Mouse (Mus musculus) intestine, embryonic 16.5 days (tissue): ENCODE measurements around the gene Psapl1. TPM values are rescaled to one million over a fixed set of nuclear protein-coding genes. Genes with fewer than 3 reads are reported as not detected.

Experiments
- ATAC-seq: fragments of 200-750 bp; cut with Nextera tagmentation; 2 replicates; pipeline ENCODE4 v1.8.0; 2017; ENCODE audit warnings: moderate TSS enrichment, moderate library complexity
- H3K27ac ChIP-seq: fragments of 300-500 bp; sonication (generic); 2 replicates; pipeline ENCODE4 v1.5.1; 2014; ENCODE audit warnings: mild to moderate bottlenecking, low read length
- H3K27me3 ChIP-seq: fragments of 300-500 bp; sonication (generic); replicated peaks from 2 replicates; pipeline ENCODE4 v1.6.1; 2014; ENCODE audit warnings: low read length, control low read depth, mixed read lengths; ENCODE audit not compliant: control insufficient read depth, insufficient read depth
- H3K36me3 ChIP-seq: fragments of 300-500 bp; sonication (generic); 2 replicates; pipeline ENCODE4 v1.6.1; 2014; ENCODE audit warnings: low read length, control low read depth; ENCODE audit not compliant: control insufficient read depth, insufficient read depth
- H3K4me1 ChIP-seq: fragments of 300-500 bp; sonication (generic); 2 replicates; pipeline ENCODE4 v1.6.1; 2014; ENCODE audit warnings: low read length, control low read depth, mixed read lengths; ENCODE audit not compliant: control insufficient read depth, insufficient read depth
- H3K4me2 ChIP-seq: fragments of 300-500 bp; sonication (generic); 2 replicates; pipeline ENCODE4 v1.6.1; 2014; ENCODE audit warnings: low read depth, low read length, control low read depth
- H3K4me3 ChIP-seq: fragments of 300-500 bp; sonication (generic); 2 replicates; pipeline ENCODE4 v1.5.1; 2014; ENCODE audit warnings: mild to moderate bottlenecking, low read length
- H3K9ac ChIP-seq: fragments of 300-500 bp; sonication (generic); 2 replicates; pipeline ENCODE4 v1.6.1; 2014; ENCODE audit warnings: low read depth, low read length
- H3K9me3 ChIP-seq: fragments of 300-500 bp; sonication (generic); 2 replicates; pipeline ENCODE4 v1.6.1; 2016; ENCODE audit warnings: low read length, control low read depth; ENCODE audit not compliant: control insufficient read depth
- WGBS: fragments of 180-500 bp; shearing (Covaris S2); extraction: QIAGEN DNeasy Blood & Tissue Kit; methylation state at CpG from one replicate; pipeline ENCODE4 v1.1.7; 2014; 5-methylcytosine and 5-hydroxymethylcytosine counted together
- polyA plus RNA-seq: library from polyadenylated mRNA; unstranded; fragments of >200 nt; fragmentation: Nextera tagmentation; extraction: Ambion mirVana; gene quantifications from 2 replicates; pipeline ENCODE4 v1.2.1, GENCODE M21; 2015

Gene Psapl1
- polyA plus RNA-seq, 1 experiment from 2014 or later: 0.16 TPM

DNA sequence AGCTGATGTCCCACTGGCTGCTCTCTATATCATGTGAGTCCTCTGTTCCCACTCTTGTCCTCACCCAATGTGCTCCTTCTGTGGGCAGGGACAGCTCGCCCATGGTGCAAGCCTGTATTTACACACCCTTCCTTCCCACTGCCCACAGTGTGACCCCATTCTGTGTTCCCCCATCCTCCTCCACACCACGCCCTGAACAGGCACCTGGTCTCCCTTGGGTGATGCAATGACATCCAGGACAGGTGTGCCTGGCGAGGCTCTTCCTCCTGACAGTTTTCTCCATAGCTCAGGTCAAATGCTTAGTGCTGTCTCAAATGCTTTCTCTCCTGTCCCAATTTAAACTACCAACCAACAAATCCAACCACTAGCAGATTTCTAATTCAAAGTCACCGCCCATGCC lies 8.4 kb upstream of the Psapl1 start:
- WGBS: 81% methylated on average over 4 of the region's 4 CpGs
- no peak for ATAC-seq
- H3K9ac ChIP-seq: no peak overlapping the region

DNA sequence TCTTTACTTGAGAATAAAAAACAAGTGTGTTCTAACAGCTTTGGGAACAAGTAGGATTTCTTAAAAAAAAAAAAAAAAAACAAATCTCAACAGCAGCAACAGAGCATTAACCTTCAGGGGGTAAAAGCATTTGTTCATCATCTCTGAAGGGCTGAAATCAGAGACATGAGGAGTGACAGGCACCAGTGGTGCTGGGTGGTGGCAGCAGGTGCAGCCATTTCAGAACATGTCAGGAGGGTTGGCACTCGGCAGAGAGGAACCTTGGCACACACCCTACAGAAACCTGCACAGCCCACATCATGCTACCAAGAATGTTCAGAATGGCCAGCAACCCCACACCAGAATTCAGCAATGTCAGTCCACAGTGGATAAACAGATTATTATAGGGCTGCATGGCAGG lies 4.3 kb upstream of the Psapl1 start:
- Histone ChIP-seq H3K9me3 (no peaks in the 10 kb centered on the region), H3K36me3 (no peaks in the 10 kb centered on the region), H3K4me2 (no peak overlapping the region), H3K9ac (no peak overlapping the region), H3K4me1 (peaks cover 4% of the 10 kb centered on the region; the same call in 1 of the 2 replicates), H3K27ac (no peak overlapping the region), H3K27me3 (no peaks in the 10 kb centered on the region), H3K4me3 (no peak overlapping the region)
- no peak for ATAC-seq
- 91% methylated on average over 1 of the region's 1 CpGs for WGBS

More for the DNA sequence above, 8.4 kb upstream of the Psapl1 start:
- Histone ChIP-seq H3K9me3 (no peaks in the 10 kb centered on the region), H3K36me3 (no peaks in the 10 kb centered on the region), H3K4me3 (no peak overlapping the region), H3K27me3 (no peaks in the 10 kb centered on the region), H3K27ac (no peak overlapping the region), H3K4me2 (no peak overlapping the region), H3K4me1 (peaks cover 4% of the 10 kb centered on the region; the same call in 1 of the 2 replicates)

DNA sequence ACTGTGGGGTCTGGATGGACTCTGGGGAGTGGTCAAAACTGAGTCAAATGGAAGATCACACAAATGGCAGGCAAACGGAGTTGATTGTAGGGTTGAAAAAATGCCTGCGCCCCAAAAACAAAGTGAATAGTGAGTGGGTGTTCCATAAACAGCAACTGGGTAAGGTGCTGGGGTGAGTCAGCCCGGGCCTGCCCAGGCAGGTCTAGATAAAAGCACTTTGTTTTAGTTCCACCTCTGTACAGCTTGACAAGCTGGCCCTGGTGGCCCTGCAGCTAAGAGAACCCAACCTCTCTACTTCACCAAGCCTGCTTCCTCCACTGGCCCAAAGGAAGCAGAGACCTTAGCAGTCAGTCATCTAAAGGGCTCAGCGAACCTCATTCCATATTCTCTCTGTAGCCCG lies 1.0 kb upstream of the Psapl1 start:
- Histone ChIP-seq H3K4me3 (no peak overlapping the region), H3K27me3 (no peaks in the 10 kb centered on the region), H3K4me1 (no peaks in the 10 kb centered on the region), H3K9ac (no peak overlapping the region), H3K4me2 (no peak overlapping the region), H3K9me3 (no peaks in the 10 kb centered on the region), H3K36me3 (no peaks in the 10 kb centered on the region), H3K27ac (no peak overlapping the region)
- no peak for ATAC-seq
- WGBS: 87% methylated on average over 5 of the region's 5 CpGs

DNA sequence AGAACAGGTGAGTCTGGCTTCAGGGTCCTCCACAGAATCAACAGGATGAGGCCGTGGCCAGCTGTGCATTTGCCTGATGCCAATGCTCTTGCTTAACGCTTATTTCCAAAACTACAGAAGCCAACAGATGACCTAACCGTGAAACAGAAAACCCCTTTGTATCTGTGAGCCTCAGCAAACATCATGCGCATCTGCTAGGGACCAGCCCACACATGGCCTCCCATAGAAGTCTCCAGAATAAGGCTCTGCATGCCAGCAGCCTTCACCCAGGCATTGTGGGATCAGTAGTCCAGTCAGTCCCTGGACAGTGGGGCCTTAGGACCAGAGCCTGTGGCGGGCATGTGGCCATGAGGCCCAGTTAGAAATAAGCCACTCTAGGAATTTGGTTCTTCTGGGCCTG lies 400 bp upstream of the Psapl1 start:
- H3K27me3 ChIP-seq: no peaks in the 10 kb centered on the region
- H3K36me3 ChIP-seq: no peaks in the 10 kb centered on the region
- H3K4me3 ChIP-seq: no peak overlapping the region
- no peak overlapping the region for H3K27ac ChIP-seq
- no peak overlapping the region for H3K4me2 ChIP-seq
- 79% methylated on average over 5 of the region's 5 CpGs for WGBS
- ATAC-seq: no peak
- no peaks in the 10 kb centered on the region for H3K4me1 ChIP-seq
- H3K9ac ChIP-seq: no peak overlapping the region
- H3K9me3 ChIP-seq: no peaks in the 10 kb centered on the region

DNA sequence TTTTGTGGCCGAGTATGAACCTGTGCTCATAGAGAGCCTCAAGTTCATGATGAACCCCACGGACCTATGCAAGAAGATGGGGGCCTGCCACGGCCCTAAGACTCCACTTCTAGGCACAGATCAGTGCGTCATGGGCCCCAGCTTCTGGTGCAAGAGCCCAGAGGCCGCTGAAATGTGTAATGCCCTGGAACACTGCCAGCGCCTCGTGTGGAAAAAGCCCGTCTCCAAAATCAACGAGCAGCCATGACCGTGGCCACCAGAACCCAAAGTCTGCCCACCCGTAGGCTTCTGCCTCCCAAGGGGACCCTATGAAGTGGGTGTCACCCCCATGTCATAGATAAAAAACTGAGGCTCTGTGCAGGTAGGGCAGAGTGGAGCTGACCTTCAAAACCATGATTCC lies 1.6 kb downstream of the Psapl1 start:
- Histone ChIP-seq H3K27ac (no peak overlapping the region), H3K4me3 (no peak overlapping the region), H3K27me3 (no peaks in the 10 kb centered on the region), H3K9me3 (no peaks in the 10 kb centered on the region), H3K4me1 (no peaks in the 10 kb centered on the region), H3K36me3 (no peaks in the 10 kb centered on the region), H3K9ac (no peak overlapping the region), H3K4me2 (no peak overlapping the region)
- ATAC-seq: no peak
- 77% methylated on average over 11 of the region's 11 CpGs for WGBS

DNA sequence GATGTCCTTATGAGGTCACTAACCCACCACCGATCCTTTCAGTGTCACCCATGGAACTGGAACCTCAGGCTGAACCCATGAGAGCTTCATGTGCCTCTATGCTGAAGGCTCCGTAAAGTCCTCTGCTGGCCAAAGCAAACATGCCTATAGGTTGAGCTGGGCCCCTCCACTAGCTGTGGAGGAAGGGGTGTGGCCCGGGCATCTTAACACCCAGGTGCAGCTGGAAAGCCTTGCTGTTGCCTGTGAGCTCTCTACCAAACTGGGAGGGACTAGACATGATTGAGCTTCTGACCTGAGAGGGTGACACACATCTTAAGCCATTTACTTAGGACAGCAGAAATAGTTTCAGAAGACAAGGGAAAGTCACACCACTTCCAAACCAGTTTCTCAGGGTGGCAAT lies 5.0 kb downstream of the Psapl1 start:
- Histone ChIP-seq H3K27ac (no peak overlapping the region), H3K4me1 (no peaks in the 10 kb centered on the region), H3K4me2 (no peak overlapping the region), H3K9me3 (no peaks in the 10 kb centered on the region), H3K27me3 (no peaks in the 10 kb centered on the region), H3K9ac (no peak overlapping the region), H3K4me3 (no peak overlapping the region), H3K36me3 (no peaks in the 10 kb centered on the region)
- no peak for ATAC-seq
- WGBS: 78% methylated on average over 3 of the region's 3 CpGs

DNA sequence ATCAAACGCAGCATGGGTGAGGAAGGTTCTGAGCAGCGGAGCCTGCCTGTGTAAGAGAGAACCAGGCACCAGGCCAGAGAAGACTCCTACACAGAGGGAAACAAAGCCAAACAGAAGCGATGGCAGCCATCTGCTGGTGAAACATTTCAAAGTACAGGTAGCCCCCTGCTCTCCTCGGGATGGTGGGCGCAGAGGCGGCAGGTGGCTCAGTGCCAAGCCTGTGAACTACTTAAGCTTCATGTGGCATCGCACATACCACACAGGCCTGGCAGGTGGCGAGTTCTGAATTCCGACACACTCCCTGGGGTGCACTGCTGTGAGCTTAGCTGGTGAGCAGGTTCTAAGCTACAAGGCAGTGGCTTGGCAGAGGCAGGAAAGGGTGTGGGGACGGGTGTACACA lies 9.5 kb downstream of the Psapl1 start:
- no peak for ATAC-seq

DNA sequence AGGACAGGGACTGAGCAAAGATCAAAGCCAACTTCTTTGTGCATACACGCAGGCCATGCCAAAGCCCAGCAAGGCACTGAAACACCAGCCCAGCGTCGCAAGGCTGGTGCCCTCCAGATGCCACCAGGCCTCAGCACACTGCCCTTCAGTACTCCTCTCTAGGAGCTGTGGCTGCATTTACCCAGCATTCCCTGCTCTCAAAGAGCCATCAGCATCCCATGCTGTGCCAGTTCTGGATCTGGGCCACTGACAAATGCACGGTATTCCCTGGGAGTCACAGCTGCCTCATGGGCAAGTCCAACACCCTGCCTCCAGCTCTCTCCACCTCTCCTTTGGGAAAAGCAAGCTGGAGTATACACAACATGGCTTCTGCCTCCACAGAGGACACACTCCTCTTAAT lies 16.3 kb downstream of the Psapl1 start:
- Histone ChIP-seq H3K36me3 (no peaks in the 10 kb centered on the region), H3K4me2 (no peak overlapping the region), H3K4me3 (no peak overlapping the region), H3K9ac (no peak overlapping the region), H3K9me3 (no peaks in the 10 kb centered on the region), H3K27ac (no peak overlapping the region), H3K27me3 (no peaks in the 10 kb centered on the region), H3K4me1 (no peaks in the 10 kb centered on the region)
- ATAC-seq: no peak
- 87% methylated on average over 4 of the region's 4 CpGs for WGBS

More for the DNA sequence above, 9.5 kb downstream of the Psapl1 start:
- no peaks in the 10 kb centered on the region for H3K27me3 ChIP-seq
- no peaks in the 10 kb centered on the region for H3K9me3 ChIP-seq
- no peak overlapping the region for H3K4me2 ChIP-seq
- no peaks in the 10 kb centered on the region for H3K4me1 ChIP-seq
- H3K4me3 ChIP-seq: no peak overlapping the region
- H3K9ac ChIP-seq: no peak overlapping the region
- 84% methylated on average over 10 of the region's 10 CpGs for WGBS
- no peaks in the 10 kb centered on the region for H3K36me3 ChIP-seq
- no peak overlapping the region for H3K27ac ChIP-seq

DNA sequence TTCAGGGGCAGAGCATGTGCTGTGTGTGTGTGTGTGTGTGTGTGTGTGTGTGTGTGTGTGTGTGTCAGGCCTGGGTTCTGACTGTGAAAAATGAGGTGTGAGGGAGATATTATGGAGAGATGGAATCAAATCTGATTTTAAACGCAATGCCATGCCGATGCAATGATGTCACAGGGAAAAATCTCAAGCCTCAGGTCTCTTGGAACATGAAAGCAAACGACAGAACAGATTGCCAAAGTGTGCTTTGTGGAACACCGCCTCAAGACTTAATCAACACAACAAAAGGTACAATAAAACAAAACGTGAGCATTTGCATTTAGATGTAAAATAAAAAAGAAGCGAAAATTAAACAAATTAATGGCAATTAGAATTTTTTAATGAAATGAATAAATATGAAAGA lies 16.8 kb downstream of the Psapl1 start:
- H3K27me3 ChIP-seq: no peaks in the 10 kb centered on the region
- WGBS: 68% methylated on average over 6 of the region's 6 CpGs
- ATAC-seq: no peak
- no peaks in the 10 kb centered on the region for H3K36me3 ChIP-seq
- no peak overlapping the region for H3K4me3 ChIP-seq
- no peaks in the 10 kb centered on the region for H3K9me3 ChIP-seq
- no peak overlapping the region for H3K9ac ChIP-seq
- H3K4me2 ChIP-seq: no peak overlapping the region
- H3K27ac ChIP-seq: no peak overlapping the region
- H3K4me1 ChIP-seq: no peaks in the 10 kb centered on the region

DNA sequence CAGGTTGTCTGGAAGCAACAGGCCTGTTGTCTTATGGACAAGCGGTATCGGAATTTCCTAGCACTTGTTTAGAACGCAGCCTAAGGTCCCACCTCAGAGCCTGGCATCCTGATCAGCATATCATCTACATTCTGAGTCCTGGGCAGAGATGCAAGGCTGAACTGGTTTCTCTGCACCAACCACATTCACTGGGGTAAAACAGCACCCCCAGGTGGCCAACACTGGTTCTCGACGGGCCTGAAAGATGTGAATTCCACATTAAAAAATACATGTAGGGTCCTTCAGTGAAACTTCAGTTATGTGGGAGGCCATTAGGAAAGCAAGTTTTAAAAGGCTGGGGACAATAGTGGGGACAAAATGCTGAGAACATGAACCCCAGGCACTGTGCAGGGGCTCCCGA lies 20.0 kb downstream of the Psapl1 start:
- H3K4me3 ChIP-seq: no peak overlapping the region
- no peak for ATAC-seq
- no peak overlapping the region for H3K4me2 ChIP-seq
- 67% methylated on average over 6 of the region's 6 CpGs for WGBS
- H3K27me3 ChIP-seq: no peaks in the 10 kb centered on the region
- H3K4me1 ChIP-seq: no peaks in the 10 kb centered on the region; the same call in 1 of the 2 replicates
- H3K9me3 ChIP-seq: no peaks in the 10 kb centered on the region
- H3K27ac ChIP-seq: no peak overlapping the region
- H3K36me3 ChIP-seq: no peaks in the 10 kb centered on the region
- H3K9ac ChIP-seq: no peak overlapping the region
